Mouse (Mus musculus) R1 (cell line): ENCODE measurements around the gene Cfap44.

ENCODE experiments used
- DNase-seq: peaks from one replicate; pipeline ENCODE4 v3.0.0-alpha.2; 2018; ENCODE audit warnings: low read depth, low spot score

Gene Cfap44

GRCm38 (mm10) chr16:44394577-44395243, at the start of gene Cfap44:
TSS of gene Cfap44 (plus strand) at chr16:44394796.
- peak; percentile 96 for DNase-seq

GRCm38 (mm10) chr16:44347071-44347901, 47.3 kb upstream of the Cfap44 start, which contains the start of gene Spice1:
TSS of gene Spice1 (plus strand) at chr16:44347121.
- peak; percentile 95 for DNase-seq

GRCm38 (mm10) chr16:44349801-44350397, 44.7 kb upstream of the Cfap44 start:
- DNase-seq = no peak

- no peak for DNase-seq
Observed at GRCm38 (mm10) chr16:44356291-44356690, 38.3 kb upstream of the Cfap44 start.

- peak; percentile 90 for DNase-seq
Observed at GRCm38 (mm10) chr16:44357571-44358268, 36.9 kb upstream of the Cfap44 start.

GRCm38 (mm10) chr16:44361921-44362890, 32.4 kb upstream of the Cfap44 start:
- DNase-seq = peak; percentile 20

GRCm38 (mm10) chr16:44365522-44365921, 29.1 kb upstream of the Cfap44 start:
- DNase-seq = no peak

- DNase-seq = no peak
Observed at GRCm38 (mm10) chr16:44375459-44375858, 19.1 kb upstream of the Cfap44 start.

- no peak for DNase-seq
Observed at GRCm38 (mm10) chr16:44380006-44380405, 14.6 kb upstream of the Cfap44 start.

GRCm38 (mm10) chr16:44381578-44381977, 13.0 kb upstream of the Cfap44 start:
- DNase-seq = peak; percentile 37

- DNase-seq = peak; percentile 63
Observed at GRCm38 (mm10) chr16:44383549-44383948, 11.0 kb upstream of the Cfap44 start.

- no peak for DNase-seq
Observed at GRCm38 (mm10) chr16:44384251-44384650, 10.3 kb upstream of the Cfap44 start.

- peak; percentile 89 for DNase-seq
Observed at GRCm38 (mm10) chr16:44391877-44392548, 2.6 kb upstream of the Cfap44 start.

GRCm38 (mm10) chr16:44404933-44405332, 10.3 kb downstream of the Cfap44 start:
- DNase-seq = no peak

GRCm38 (mm10) chr16:44407211-44407610, 12.6 kb downstream of the Cfap44 start:
- no peak for DNase-seq

- DNase-seq = no peak
Observed at GRCm38 (mm10) chr16:44408290-44408689, 13.7 kb downstream of the Cfap44 start.

GRCm38 (mm10) chr16:44410176-44410575, 15.6 kb downstream of the Cfap44 start:
- no peak for DNase-seq

- no peak for DNase-seq
Observed at GRCm38 (mm10) chr16:44417596-44417995, 23.0 kb downstream of the Cfap44 start.

GRCm38 (mm10) chr16:44421735-44422134, 27.1 kb downstream of the Cfap44 start:
- DNase-seq = no peak

GRCm38 (mm10) chr16:44423499-44423898, 28.9 kb downstream of the Cfap44 start:
- DNase-seq = no peak
